Mouse (Mus musculus): Measurements from ENCODE around the gene Pcnx2. TPM values are rescaled to one million over a fixed set of nuclear protein-coding genes. Genes with fewer than 3 reads are reported as not detected.

The Pcnx2 gene
- polyA plus RNA-seq, 1 experiment from 2014 or later: 0.27 TPM

Other genes starting within 250 kb of the Pcnx2 start
- 5.4 and 5.7 TPM in 2 replicates for gene Map10, start 228.5 kb downstream of the Pcnx2 start, polyA plus RNA-seq (2015; fragmentation: Nextera tagmentation; extraction: Ambion mirVana)
- gene Ntpcr, start 168.4 kb downstream of the Pcnx2 start, polyA plus RNA-seq (2015; fragmentation: Nextera tagmentation; extraction: Ambion mirVana): 27.9 and 29.7 TPM in 2 replicates
- gene Map3k21, start 12.1 kb upstream of the Pcnx2 start, polyA plus RNA-seq (2015; fragmentation: Nextera tagmentation; extraction: Ambion mirVana): 1.7 and 2.3 TPM in 2 replicates
- gene Kcnk1, start 96.9 kb upstream of the Pcnx2 start, polyA plus RNA-seq (2015; fragmentation: Nextera tagmentation; extraction: Ambion mirVana): 58.1 and 69.1 TPM in 2 replicates

Measured in stomach, embryonic 15.5 days (tissue).